24 mouse cellular contexts compared by ENCODE assay signal in genomic region chr19:24662346-24662745, GRCm38 (mm10). TPM values are rescaled to one million over a fixed set of nuclear protein-coding genes. Genes with fewer than 3 reads are reported as not detected.
DNase-seq lines count a peak whose midpoint lies in the region; ATAC-seq and TF ChIP-seq lines count a peak whose summit lies in the region.
"Had no signal": no experiment of that assay in that cellular context is flagged by ENCODE, and none has a peak within 500 bp of the region (broad histone marks: within the 10 kb centered on the region; RNA-seq: fewer than 3 reads in every experiment).

No protein-coding gene starts in this region.

- H3K4me3 ChIP-seq in liver, postnatal 0 days (ENCODE audit: low read depth, low read length): no peak overlapping the region
- H3K4me3 ChIP-seq: embryonic facial prominence, embryonic 13.5 days; embryonic facial prominence, embryonic 15.5 days; erythroblast, embryonic 14.5 days; forebrain, embryonic 10.5 days; forebrain, embryonic 12.5 days had no signal

- DNase-seq in kidney, adult 9 months: peak; percentile 77
- no peak for DNase-seq in kidney, adult 18-20 months
- no peak for DNase-seq in liver, postnatal 0 days
- no peak for DNase-seq in liver
- no peak for DNase-seq in layer of hippocampus, adult 18-20 months (ENCODE audit: low spot score in 2 of 2)
- DNase-seq: adrenal gland, adult 2 months; adrenal gland, postnatal 10 days; adrenal gland, postnatal 25 days; cerebellum, adult 11 months; cerebellum, adult 18-20 months; cerebellum, adult 8-10 months; cerebellum, adult 9-11 months; cerebellum, postnatal 14 days; cerebellum, postnatal 36 days; embryo, embryonic 11 days had no signal

- H3K4me2 ChIP-seq in liver, postnatal 0 days (ENCODE audit: low read depth, low read length): no peak overlapping the region
- H3K4me2 ChIP-seq: embryonic facial prominence, embryonic 13.5 days; embryonic facial prominence, embryonic 15.5 days; forebrain, embryonic 12.5 days had no signal

- 0 out of 2 replicates have a peak, but pooled peaks cover 4% of the 10 kb centered on the region for H3K4me1 ChIP-seq in liver, postnatal 0 days (ENCODE audit: insufficient read depth)
- H3K4me1 ChIP-seq: embryonic facial prominence, embryonic 13.5 days; embryonic facial prominence, embryonic 15.5 days; forebrain, embryonic 12.5 days had no signal

- TF ChIP-seq EP300 in liver, postnatal 0 days (IDR thresholded peaks at IDR 0.05; ENCODE audit: low read depth): 0 out of 2 replicates have a peak, but pooled peaks have one; percentile 13

- H3K27me3 ChIP-seq in liver, postnatal 0 days (ENCODE audit: insufficient read depth, low read length): no peaks in the 10 kb centered on the region
- H3K27me3 ChIP-seq: embryonic facial prominence, embryonic 13.5 days; embryonic facial prominence, embryonic 15.5 days; forebrain, embryonic 12.5 days had no signal

- no peak overlapping the region for H3K9ac ChIP-seq in liver, postnatal 0 days (replicated peaks)
- H3K9ac ChIP-seq: embryonic facial prominence, embryonic 13.5 days; embryonic facial prominence, embryonic 15.5 days; forebrain, embryonic 12.5 days had no signal

- H3K27ac ChIP-seq in liver, postnatal 0 days (ENCODE audit: low read depth): no peak overlapping the region
- H3K27ac ChIP-seq: embryonic facial prominence, embryonic 13.5 days; embryonic facial prominence, embryonic 15.5 days; forebrain, embryonic 10.5 days; forebrain, embryonic 12.5 days had no signal

- H3K9me3 ChIP-seq in liver, postnatal 0 days (ENCODE audit: low read length): no peaks in the 10 kb centered on the region
- H3K9me3 ChIP-seq: embryonic facial prominence, embryonic 13.5 days; embryonic facial prominence, embryonic 15.5 days; forebrain, embryonic 10.5 days; forebrain, embryonic 12.5 days had no signal

- 84% methylated on average over 2 of the region's 2 CpGs for WGBS in liver, postnatal 0 days (ENCODE audit: insufficient replicate concordance)

- ATAC-seq in liver, postnatal 0 days: peak; percentile 70; the same call in 1 of the 2 replicates
- ATAC-seq: forebrain, embryonic 14.5 days; forebrain, embryonic 16.5 days had no signal

- H3K36me3 ChIP-seq in liver, postnatal 0 days (replicated peaks; ENCODE audit: insufficient read depth, low read length): no peaks in the 10 kb centered on the region
- H3K36me3 ChIP-seq: embryonic facial prominence, embryonic 13.5 days; embryonic facial prominence, embryonic 15.5 days; forebrain, embryonic 10.5 days; forebrain, embryonic 12.5 days had no signal

- TF ChIP-seq CTCF in liver, postnatal 0 days (IDR thresholded peaks at IDR 0.05; ENCODE audit: low read depth): no peak

RNA-seq across cellular contexts. Expression of gene Tmem252, which starts 11.5 kb away (rescaled TPM):
- polyA plus RNA-seq in liver, postnatal 0 days (2015; fragmentation: Nextera tagmentation; extraction: Ambion mirVana): 0.06 and 0.07 TPM in 2 replicates
- under 1 TPM; 0.10 to 0.36 TPM for total RNA-seq in layer of hippocampus, adult 18-20 months (2021)
- total RNA-seq: common myeloid progenitor, adult 5-6 weeks; MEL had no signal
- polyA plus RNA-seq: erythroblast, embryonic 14.5 days had no signal
